Mouse (Mus musculus): ENCODE data around the gene Hipk2.

DNA sequence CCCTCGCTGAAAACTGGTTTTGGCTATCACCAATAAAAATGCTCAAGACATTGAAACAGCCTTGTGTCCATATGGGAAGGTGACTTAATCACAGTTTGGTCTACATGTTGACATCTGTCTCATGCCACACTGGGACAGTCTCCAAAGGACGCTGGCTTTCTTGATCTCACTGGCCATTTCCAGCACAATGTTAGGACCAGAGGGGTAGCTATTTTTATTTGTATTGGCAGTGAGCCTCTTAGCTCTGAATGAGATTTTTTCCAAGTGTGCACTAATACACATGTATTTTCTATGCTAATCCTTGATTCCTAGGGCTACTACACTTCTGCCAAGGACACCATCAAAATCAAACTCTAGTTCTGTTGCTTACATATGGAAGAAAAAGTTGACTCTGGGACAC is 120.8 kb downstream of the Hipk2 start:
- TF ChIP-seq POLR2A (IDR thresholded peaks at IDR 0.05; ENCODE audit: borderline replicate concordance, control insufficient read depth, low read depth, low read length) (no peak), CTCF (IDR thresholded peaks at IDR 0.05; ENCODE audit: control insufficient read depth, insufficient read depth, low read length) (no peak)

Measured in bone marrow, adult 2 months (tissue).